Mouse (Mus musculus) megakaryocyte-erythroid progenitor cell, adult 5 weeks (primary cell): ENCODE results near the gene Cox4i1. TPM values are rescaled to one million over a fixed set of nuclear protein-coding genes. Genes with fewer than 3 reads are reported as not detected.

Experiments
- polyA plus RNA-seq: library from polyadenylated mRNA; stranded (reverse); fragments of >175 nt; gene quantifications from 2 replicates; pipeline ENCODE4 v1.2.3, GENCODE M21; 2012

Gene Cox4i1
- 223 and 244 TPM in 2 replicates for polyA plus RNA-seq

DNA sequence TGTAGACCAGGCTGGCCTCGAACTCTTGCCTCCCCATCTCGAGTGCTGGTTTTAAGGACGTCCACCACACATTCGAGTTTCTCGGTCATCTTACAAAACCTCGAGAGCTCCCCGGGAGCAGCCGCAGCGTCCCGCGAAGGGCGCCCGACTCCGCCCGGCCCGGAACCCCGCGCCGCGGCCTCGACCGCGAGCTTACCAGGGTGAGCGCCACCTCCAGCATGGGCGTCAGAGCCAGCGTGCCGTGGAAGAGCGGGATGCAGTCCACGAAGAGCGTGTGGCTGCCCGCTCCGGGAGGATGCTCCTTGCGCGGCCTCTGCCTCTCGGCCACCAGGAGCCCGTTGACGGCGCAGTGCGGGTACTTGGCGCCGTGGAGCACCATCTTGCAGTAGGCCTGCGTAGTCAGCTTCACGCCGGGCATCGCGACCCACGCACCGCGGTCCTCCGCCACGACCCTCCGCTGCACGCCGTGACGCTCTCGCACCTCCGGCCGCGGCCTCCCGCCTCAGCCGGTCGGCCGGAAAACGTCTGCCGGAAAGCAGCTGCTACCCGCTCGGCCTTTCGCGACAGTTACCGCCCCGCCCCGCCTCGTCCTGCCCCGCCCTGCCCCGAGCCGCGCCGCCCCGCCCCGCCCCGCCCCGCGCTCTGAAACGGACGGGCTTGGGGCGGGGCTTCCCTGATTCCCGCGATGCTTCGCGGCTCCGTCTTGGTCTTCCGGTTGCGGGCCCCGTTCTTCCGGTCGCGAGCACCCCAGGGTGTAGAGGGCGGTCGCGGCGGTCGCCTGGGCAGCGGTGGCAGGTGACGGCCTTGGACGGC lies at the start of gene Cox4i1, which contains the start of gene Gm27021:
Gene Cox4i1, plus strand, starts transcription at position 662 of the 813 bp plus-strand sequence.
Gene Gm27021, minus strand, starts transcription at position 519 of the 813 bp plus-strand sequence.

GRCm38 (mm10) chr8:120647532-120647931 lies 20.5 kb upstream of the Cox4i1 start, which contains the start of gene 1190005I06Rik:
1190005I06Rik (minus strand) TSS chr8:120647632.

DNA sequence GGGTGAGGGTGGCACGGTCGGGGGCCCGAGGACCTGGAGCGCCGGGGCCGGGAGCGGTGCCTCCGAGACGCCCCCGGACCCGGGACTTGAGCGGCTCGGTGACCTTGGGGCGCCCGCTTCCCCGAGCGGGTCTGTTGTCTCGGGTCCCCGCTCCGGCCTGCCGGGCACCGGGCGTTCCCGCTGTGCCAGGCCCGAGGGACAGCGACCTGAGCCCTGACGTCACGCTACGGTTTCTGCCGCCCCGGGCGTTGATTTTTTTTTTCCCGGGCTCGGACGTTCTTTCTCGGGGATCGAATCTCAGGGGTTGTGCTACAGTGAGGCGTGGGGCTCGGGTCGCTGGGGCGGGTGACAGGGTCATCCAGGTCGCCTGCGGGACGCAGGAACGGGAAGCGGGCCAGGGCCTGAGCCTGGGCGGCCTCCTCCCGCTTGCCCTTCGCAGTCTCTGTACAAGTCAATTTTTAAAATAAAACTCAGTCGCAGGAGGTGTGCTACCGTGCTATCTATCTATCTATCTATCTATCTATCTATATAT lies 418 bp downstream of the Cox4i1 start, which contains the start of gene Emc8:
Gene Emc8, minus strand, starts transcription at position 200 of the 532 bp plus-strand sequence.

Other genes with a start within 250 kb of the Cox4i1 start
- 60.6 and 64.5 TPM in 2 replicates for gene Gins2, start 78.9 kb upstream of the Cox4i1 start, polyA plus RNA-seq
- 0.63 and 1.3 TPM in 2 replicates for gene 1190005I06Rik, start 20.6 kb upstream of the Cox4i1 start, polyA plus RNA-seq
- gene Gm27021, start 143 bp upstream of the Cox4i1 start, polyA plus RNA-seq: 0.73 and 1.3 TPM in 2 replicates
- 77.6 and 89.8 TPM in 2 replicates for gene Emc8, start 351 bp downstream of the Cox4i1 start, polyA plus RNA-seq
- gene Irf8, start 68.1 kb downstream of the Cox4i1 start, polyA plus RNA-seq: 281 and 497 TPM in 2 replicates